In the genomic region with DNA sequence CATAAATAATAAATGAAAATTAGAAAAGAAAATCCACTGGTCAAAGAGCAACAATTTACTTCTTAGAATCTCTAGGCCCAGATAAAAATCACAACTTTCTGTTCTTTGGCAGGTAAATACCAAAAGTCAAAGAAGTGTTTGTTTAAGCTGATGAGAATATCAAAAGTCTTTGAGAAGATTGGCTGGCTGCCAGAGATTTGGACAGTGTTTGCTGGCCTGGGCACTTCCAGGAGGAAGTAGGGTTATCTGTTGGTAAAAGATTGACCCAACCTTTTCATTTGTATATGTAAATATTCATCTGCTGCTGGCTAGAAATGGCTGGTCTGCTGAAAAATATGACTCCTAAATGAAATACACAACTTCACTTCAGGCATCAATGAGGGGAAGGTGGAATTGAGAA, we compare ENCODE assay signal across 16 mouse cellular contexts. TPM values are rescaled to one million over a fixed set of nuclear protein-coding genes. Genes with fewer than 3 reads are reported as not detected.
"Had no signal": no experiment of that assay in that cellular context is flagged by ENCODE, and none has a peak within 500 bp of the region (broad histone marks: within the 10 kb centered on the region; RNA-seq: fewer than 3 reads in every experiment).

No protein-coding gene starts in this region.

- H3K9me3 ChIP-seq: hindbrain, embryonic 15.5 days; limb, embryonic 10.5 days; lung, embryonic 15.5 days; midbrain, embryonic 15.5 days; neural tube, embryonic 12.5 days; stomach, embryonic 15.5 days had no signal

- H3K4me2 ChIP-seq: hindbrain, embryonic 15.5 days; lung, embryonic 15.5 days; midbrain, embryonic 11.5 days; midbrain, embryonic 15.5 days; neural tube, embryonic 12.5 days; stomach, embryonic 15.5 days had no signal

- ATAC-seq: intestine, postnatal 0 days; midbrain, embryonic 15.5 days had no signal

- H3K27ac ChIP-seq: hindbrain, embryonic 15.5 days; left cerebral cortex, adult 2 months; limb, embryonic 10.5 days; lung, embryonic 15.5 days; midbrain, embryonic 15.5 days; neural tube, embryonic 12.5 days; stomach, embryonic 15.5 days had no signal

- H3K9ac ChIP-seq: hindbrain, embryonic 15.5 days; lung, embryonic 15.5 days; midbrain, embryonic 15.5 days; neural tube, embryonic 12.5 days; stomach, embryonic 15.5 days had no signal

- H3K36me3 ChIP-seq: hindbrain, embryonic 15.5 days; limb, embryonic 10.5 days; lung, embryonic 15.5 days; midbrain, embryonic 15.5 days; neural tube, embryonic 12.5 days; stomach, embryonic 15.5 days had no signal

- H3K4me3 ChIP-seq: hindbrain, embryonic 15.5 days; left cerebral cortex, adult 2 months; limb, embryonic 10.5 days; lung, embryonic 15.5 days; megakaryocyte, embryonic 14.5 days; midbrain, embryonic 15.5 days; neural tube, embryonic 12.5 days; stomach, embryonic 15.5 days had no signal

- H3K27me3 ChIP-seq: hindbrain, embryonic 15.5 days; lung, embryonic 15.5 days; megakaryocyte, embryonic 14.5 days; midbrain, embryonic 15.5 days; neural tube, embryonic 12.5 days; stomach, embryonic 15.5 days had no signal

- DNase-seq: kidney, adult 8-10 months; kidney, postnatal 25 days; right cerebral cortex, postnatal 4 days; spleen, adult 18-20 months; thymus, postnatal 36 days had no signal

- H3K4me1 ChIP-seq: hindbrain, embryonic 15.5 days; limb, embryonic 10.5 days; lung, embryonic 15.5 days; megakaryocyte, embryonic 14.5 days; midbrain, embryonic 15.5 days; neural tube, embryonic 12.5 days; stomach, embryonic 15.5 days had no signal

RNA-seq across cellular contexts. Expression of a gene that starts 11.8 kb away (rescaled TPM):
- polyA plus RNA-seq: limb, embryonic 10.5 days; testis, adult 2 months had no signal
